In genomic region chr5:23154439-23154838, GRCm38 (mm10) we compare ENCODE assay signal across 17 mouse cellular contexts.
DNase-seq lines count a peak whose midpoint lies in the region; ATAC-seq and TF ChIP-seq lines count a peak whose summit lies in the region.
"Had no signal": no experiment of that assay in that cellular context is flagged by ENCODE, and none has a peak within 500 bp of the region (broad histone marks: within the 10 kb centered on the region; RNA-seq: fewer than 3 reads in every experiment).

No protein-coding gene starts in this region.

- H3K4me1 ChIP-seq in heart, postnatal 0 days (ENCODE audit: control insufficient read depth, insufficient read depth), result no peaks in the 10 kb centered on the region
- H3K4me1 ChIP-seq in liver, postnatal 0 days (ENCODE audit: insufficient read depth), result no peaks in the 10 kb centered on the region
- H3K4me1 ChIP-seq in liver, embryonic 11.5 days (replicated peaks; ENCODE audit: control insufficient read depth, insufficient read depth, low read length), result no peaks in the 10 kb centered on the region
- H3K4me1 ChIP-seq in ES-E14 (ENCODE audit: control insufficient read depth in 2 of 2, insufficient read depth in 2 of 2, low read length in 2 of 2, poor library complexity in 1 of 2), result no peaks in the 10 kb centered on the region
- no peaks in the 10 kb centered on the region for H3K4me1 ChIP-seq in midbrain, embryonic 14.5 days (ENCODE audit: control insufficient read depth, insufficient read depth, low read length)
- H3K4me1 ChIP-seq: embryonic facial prominence, embryonic 15.5 days; limb, embryonic 13.5 days had no signal

- no peak overlapping the region for H3K4me2 ChIP-seq in heart, postnatal 0 days (ENCODE audit: low read depth, low read length)
- no peak overlapping the region for H3K4me2 ChIP-seq in liver, postnatal 0 days (ENCODE audit: low read depth, low read length)
- no peak overlapping the region for H3K4me2 ChIP-seq in liver, embryonic 11.5 days
- no peak overlapping the region for H3K4me2 ChIP-seq in midbrain, embryonic 14.5 days (ENCODE audit: low read length)
- H3K4me2 ChIP-seq: embryonic facial prominence, embryonic 15.5 days; limb, embryonic 13.5 days had no signal

- intact Hi-C loops in heart, postnatal 36 days (cut with DNase I), result no loop called here

- no peaks in the 10 kb centered on the region for H3K36me3 ChIP-seq in heart, postnatal 0 days (replicated peaks; ENCODE audit: control insufficient read depth, insufficient read depth, low read length)
- no peaks in the 10 kb centered on the region for H3K36me3 ChIP-seq in liver, postnatal 0 days (replicated peaks; ENCODE audit: insufficient read depth, low read length)
- no peaks in the 10 kb centered on the region for H3K36me3 ChIP-seq in liver, embryonic 11.5 days (ENCODE audit: control insufficient read depth, insufficient read depth, low read length)
- no peaks in the 10 kb centered on the region for H3K36me3 ChIP-seq in ES-E14 (ENCODE audit: control insufficient read depth, insufficient read depth, low read length, poor library complexity, severe bottlenecking)
- H3K36me3 ChIP-seq in midbrain, embryonic 14.5 days (ENCODE audit: control insufficient read depth, insufficient read depth, low read length), result no peaks in the 10 kb centered on the region
- H3K36me3 ChIP-seq: embryonic facial prominence, embryonic 15.5 days; G1E; limb, embryonic 13.5 days had no signal

- DNase-seq in heart, postnatal 0 days (ENCODE audit: low spot score), result no peak
- no peak for DNase-seq in heart, postnatal 36 days
- DNase-seq in liver, postnatal 0 days, result no peak
- no peak for DNase-seq in liver, embryonic 11.5 days (ENCODE audit: low spot score)
- peak; percentile 30 for DNase-seq in ES-E14 (ENCODE audit: low read depth, low spot score)
- peak; percentile 22 for DNase-seq in induced T-regulatory cell, adult 2 months (ENCODE audit: low read depth)
- DNase-seq in testis, postnatal 14 days (ENCODE audit: low spot score), result no peak
- no peak for DNase-seq in midbrain, embryonic 14.5 days
- DNase-seq: adrenal gland, adult 2 months; cerebellum, adult 8-10 months; kidney, adult 18-20 months; lung, postnatal 14 days; right cerebral cortex, postnatal 25 days had no signal

- no peak overlapping the region for H3K27ac ChIP-seq in heart, postnatal 0 days (ENCODE audit: low read depth)
- H3K27ac ChIP-seq in liver, postnatal 0 days (ENCODE audit: low read depth), result no peak overlapping the region
- no peak overlapping the region for H3K27ac ChIP-seq in liver, embryonic 11.5 days (ENCODE audit: low read depth, low read length)
- no peak overlapping the region for H3K27ac ChIP-seq in ES-E14 (ENCODE audit: insufficient read depth, low read depth, low read length, poor library complexity, severe bottlenecking)
- H3K27ac ChIP-seq in midbrain, embryonic 14.5 days (replicated peaks; ENCODE audit: low read depth, low read length), result no peak overlapping the region
- H3K27ac ChIP-seq: embryonic facial prominence, embryonic 15.5 days; limb, embryonic 13.5 days had no signal

- H3K4me3 ChIP-seq in heart, postnatal 0 days (ENCODE audit: low read depth, low read length), result no peak overlapping the region
- no peak overlapping the region for H3K4me3 ChIP-seq in liver, postnatal 0 days (ENCODE audit: low read depth, low read length)
- H3K4me3 ChIP-seq in liver, embryonic 11.5 days (ENCODE audit: low read depth, low read length), result no peak overlapping the region
- H3K4me3 ChIP-seq in ES-E14 (ENCODE audit: insufficient read depth in 1 of 2, low read depth in 1 of 2, low read length in 2 of 2, poor library complexity in 1 of 2, severe bottlenecking in 1 of 2), result no peak overlapping the region
- H3K4me3 ChIP-seq in midbrain, embryonic 14.5 days (replicated peaks; ENCODE audit: low read depth, low read length), result no peak overlapping the region
- H3K4me3 ChIP-seq: embryonic facial prominence, embryonic 15.5 days; limb, embryonic 13.5 days had no signal

- no peaks in the 10 kb centered on the region for H3K27me3 ChIP-seq in heart, postnatal 0 days (ENCODE audit: control insufficient read depth, insufficient read depth, low read length)
- no peaks in the 10 kb centered on the region for H3K27me3 ChIP-seq in liver, postnatal 0 days (ENCODE audit: insufficient read depth, low read length)
- H3K27me3 ChIP-seq in liver, embryonic 11.5 days (replicated peaks; ENCODE audit: control insufficient read depth, insufficient read depth, low read length), result no peaks in the 10 kb centered on the region
- no peaks in the 10 kb centered on the region for H3K27me3 ChIP-seq in midbrain, embryonic 14.5 days (ENCODE audit: control insufficient read depth, insufficient read depth, low read length)
- H3K27me3 ChIP-seq: embryonic facial prominence, embryonic 15.5 days; limb, embryonic 13.5 days had no signal

- 72% methylated on average over 1 of the region's 1 CpGs for WGBS in heart, postnatal 0 days
- 81% methylated on average over 1 of the region's 1 CpGs for WGBS in liver, postnatal 0 days (ENCODE audit: insufficient replicate concordance)
- WGBS in liver, embryonic 11.5 days, result 82% methylated on average over 1 of the region's 1 CpGs
- WGBS in midbrain, embryonic 14.5 days, result 87% methylated on average over 1 of the region's 1 CpGs

- no peaks in the 10 kb centered on the region; the same call in 1 of the 2 replicates for H3K9me3 ChIP-seq in heart, postnatal 0 days (replicated peaks; ENCODE audit: control insufficient read depth, low read length)
- H3K9me3 ChIP-seq in liver, postnatal 0 days (ENCODE audit: low read length), result no peaks in the 10 kb centered on the region
- H3K9me3 ChIP-seq in liver, embryonic 11.5 days (ENCODE audit: control insufficient read depth, low read length), result no peaks in the 10 kb centered on the region
- H3K9me3 ChIP-seq in ES-E14 (ENCODE audit: control insufficient read depth, insufficient read depth, low read depth, low read length), result no peaks in the 10 kb centered on the region
- no peaks in the 10 kb centered on the region for H3K9me3 ChIP-seq in midbrain, embryonic 14.5 days (ENCODE audit: control insufficient read depth, low read length)
- H3K9me3 ChIP-seq: embryonic facial prominence, embryonic 15.5 days; G1E; limb, embryonic 13.5 days had no signal

- in situ Hi-C loops in ES-E14 (cut with MboI; ENCODE audit: low sequenced_read_pairs in 2 of 2, unreplicated experiment in 2 of 2), result no loop called here

- H3K9ac ChIP-seq in heart, postnatal 0 days (replicated peaks; ENCODE audit: low read depth, low read length), result no peak overlapping the region
- no peak overlapping the region for H3K9ac ChIP-seq in liver, postnatal 0 days (replicated peaks)
- H3K9ac ChIP-seq in liver, embryonic 11.5 days (ENCODE audit: low read depth, low read length), result no peak overlapping the region
- no peak overlapping the region for H3K9ac ChIP-seq in ES-E14 (ENCODE audit: insufficient read depth, low read depth, low read length, poor library complexity, severe bottlenecking)
- no peak overlapping the region for H3K9ac ChIP-seq in midbrain, embryonic 14.5 days (replicated peaks; ENCODE audit: low read length)
- H3K9ac ChIP-seq: embryonic facial prominence, embryonic 15.5 days; limb, embryonic 13.5 days had no signal

- TF ChIP-seq CTCF in heart, postnatal 0 days (IDR thresholded peaks at IDR 0.05; ENCODE audit: low read depth), result peak; percentile 19; the same call in 1 of the 2 replicates
- peak; percentile 42 for TF ChIP-seq CTCF in liver, postnatal 0 days (IDR thresholded peaks at IDR 0.05; ENCODE audit: low read depth)

- TF ChIP-seq EP300 in heart, postnatal 0 days (IDR thresholded peaks at IDR 0.05; ENCODE audit: low read depth), result no peak
- no peak for TF ChIP-seq EP300 in liver, postnatal 0 days (IDR thresholded peaks at IDR 0.05; ENCODE audit: low read depth)

- no peak for ATAC-seq in heart, postnatal 0 days (ENCODE audit: insufficient read depth, low read depth)
- ATAC-seq in liver, postnatal 0 days, result no peak
- ATAC-seq in liver, embryonic 11.5 days (replicated peaks; ENCODE audit: low FRiP score), result no peak
- ATAC-seq in midbrain, embryonic 14.5 days (ENCODE audit: low FRiP score, low TSS enrichment), result no peak
- ATAC-seq: forebrain, embryonic 14.5 days had no signal

TF ChIP-seq in ES-E14, 5 proteins besides CTCF, POLR2A, EP300 and RAD21:
- TF ChIP-seq MAFK (IDR thresholded peaks at IDR 0.05; ENCODE audit: insufficient read depth, low read depth, low read length) (no peak), ZC3H11A (IDR thresholded peaks at IDR 0.05; ENCODE audit: borderline replicate concordance, low read depth, low read length) (no peak), ZNF384 (IDR thresholded peaks at IDR 0.05; ENCODE audit: low read depth, low read length) (no peak), HCFC1 (IDR thresholded peaks at IDR 0.05; ENCODE audit: borderline replicate concordance, insufficient read depth, low read length) (no peak), CHD2 (IDR thresholded peaks at IDR 0.05; ENCODE audit: low read depth, low read length) (no peak)

Comparison
In these comparisons a context has a peak if more than half of its experiments do, and no peak if none do; other contexts are left out.
1. DNase-seq: peak in ES-E14 (single experiment) and induced T-regulatory cell, adult 2 months (single experiment); none in heart, postnatal 0 days (single experiment), heart, postnatal 36 days (0 of 2), liver, postnatal 0 days (single experiment), liver, embryonic 11.5 days (single experiment), testis, postnatal 14 days (single experiment) and midbrain, embryonic 14.5 days (single experiment).